Mouse (Mus musculus) neural tube, embryonic 12.5 days (tissue): Measurements from ENCODE around the gene Ubtd2. TPM values are rescaled to one million over a fixed set of nuclear protein-coding genes. Genes with fewer than 3 reads are reported as not detected.
"Not testable (repeated sequence)": the region's sequence is repeated elsewhere in the genome, so short reads cannot be mapped to it uniquely, and the experiment has no call there.

Experiments used
- ATAC-seq: fragments of 200-750 bp; cut with Nextera tagmentation; 2 replicates; pipeline ENCODE4 v1.8.0; 2017; ENCODE audit warnings: low read depth, mild to moderate bottlenecking, moderate TSS enrichment, moderate library complexity; ENCODE audit not compliant: low FRiP score
- H3K27ac ChIP-seq: fragments of 300-500 bp; sonication (generic); 2 replicates; pipeline ENCODE4 v1.5.1; 2016
- H3K27me3 ChIP-seq: fragments of 300-500 bp; sonication (generic); replicated peaks from 2 replicates; pipeline ENCODE4 v1.6.1; 2016; ENCODE audit warnings: mild to moderate bottlenecking
- H3K36me3 ChIP-seq: fragments of 300-500 bp; sonication (generic); 2 replicates; pipeline ENCODE4 v1.6.1; 2016; ENCODE audit warnings: mild to moderate bottlenecking
- H3K4me1 ChIP-seq: fragments of 300-500 bp; sonication (generic); 2 replicates; pipeline ENCODE4 v1.6.1; 2016
- H3K4me2 ChIP-seq: fragments of 300-500 bp; sonication (generic); replicated peaks from 2 replicates; pipeline ENCODE4 v1.6.1; 2016; ENCODE audit warnings: mild to moderate bottlenecking
- H3K4me3 ChIP-seq: fragments of 300-500 bp; sonication (generic); 2 replicates; pipeline ENCODE4 v1.5.1; 2016
- H3K9ac ChIP-seq: fragments of 300-500 bp; sonication (generic); 2 replicates; pipeline ENCODE4 v1.6.1; 2016; ENCODE audit warnings: mild to moderate bottlenecking
- H3K9me3 ChIP-seq: fragments of 300-500 bp; sonication (generic); 2 replicates; pipeline ENCODE4 v1.6.1; 2016; ENCODE audit warnings: mild to moderate bottlenecking
- WGBS: fragments of 180-500 bp; shearing (Covaris S2); methylation state at CpG from one replicate; pipeline ENCODE4 v1.1.7; 2016; 5-methylcytosine and 5-hydroxymethylcytosine counted together
- polyA plus RNA-seq: library from polyadenylated mRNA; unstranded; fragments of >200 nt; fragmentation: Nextera tagmentation; extraction: Ambion mirVana; gene quantifications from 2 replicates; pipeline ENCODE4 v1.2.1, GENCODE M21; 2016

Gene Ubtd2
- polyA plus RNA-seq, 1 experiment from 2014 or later: 60.6 TPM

GRCm38 (mm10) chr11:32503711-32504110, 48.5 kb downstream of the Ubtd2 start:
- Histone ChIP-seq H3K27me3 (no peaks in the 10 kb centered on the region), H3K4me3 (no peak overlapping the region), H3K9me3 (no peaks in the 10 kb centered on the region), H3K36me3 (peaks cover 6% of the 10 kb centered on the region), H3K9ac (no peak overlapping the region), H3K4me1 (no peaks in the 10 kb centered on the region), H3K27ac (no peak overlapping the region), H3K4me2 (no peak overlapping the region)
- ATAC-seq: no peak
- 93% methylated on average over 2 of the region's 2 CpGs for whole genome bisulfite sequencing

GRCm38 (mm10) chr11:32505091-32505739, 50.0 kb downstream of the Ubtd2 start:
- no peak for ATAC-seq
- no peaks in the 10 kb centered on the region for H3K4me1 ChIP-seq
- H3K27me3 ChIP-seq: no peaks in the 10 kb centered on the region
- H3K9me3 ChIP-seq: no peaks in the 10 kb centered on the region
- no peak overlapping the region for H3K27ac ChIP-seq
- no peak overlapping the region for H3K4me2 ChIP-seq
- H3K4me3 ChIP-seq: no peak overlapping the region
- 84% methylated on average over 7 of the region's 7 CpGs for WGBS
- H3K9ac ChIP-seq: no peak overlapping the region
- peaks cover 4% of the 10 kb centered on the region for H3K36me3 ChIP-seq

- no peak overlapping the region for H3K9ac ChIP-seq
- ATAC-seq: no peak
- H3K27me3 ChIP-seq: no peaks in the 10 kb centered on the region
- no peak overlapping the region for H3K27ac ChIP-seq
- H3K9me3 ChIP-seq: no peaks in the 10 kb centered on the region
- peaks cover 2% of the 10 kb centered on the region; the same call in 1 of the 2 replicates for H3K36me3 ChIP-seq
- WGBS: 72% methylated on average over 1 of the region's 1 CpGs
- no peak overlapping the region for H3K4me2 ChIP-seq
- no peaks in the 10 kb centered on the region for H3K4me1 ChIP-seq
- H3K4me3 ChIP-seq: no peak overlapping the region
Observed at GRCm38 (mm10) chr11:32510930-32511329, 55.8 kb downstream of the Ubtd2 start.

GRCm38 (mm10) chr11:32514853-32515252, 59.7 kb downstream of the Ubtd2 start:
- H3K36me3 ChIP-seq: peaks cover 20% of the 10 kb centered on the region
- 91% methylated on average over 4 of the region's 5 CpGs for WGBS
- not testable (repeated sequence) for ATAC-seq, H3K27me3 ChIP-seq, H3K4me2 ChIP-seq, H3K9me3 ChIP-seq, H3K4me3 ChIP-seq, H3K9ac ChIP-seq, H3K4me1 ChIP-seq, H3K27ac ChIP-seq

- H3K36me3 ChIP-seq: peaks cover 24% of the 10 kb centered on the region
- WGBS: 93% methylated on average over 12 of the region's 12 CpGs
- H3K4me3 ChIP-seq: no peak overlapping the region
- H3K4me2 ChIP-seq: no peak overlapping the region
- no peaks in the 10 kb centered on the region for H3K9me3 ChIP-seq
- no peak overlapping the region for H3K27ac ChIP-seq
- H3K9ac ChIP-seq: no peak overlapping the region
- H3K4me1 ChIP-seq: no peaks in the 10 kb centered on the region
- H3K27me3 ChIP-seq: no peaks in the 10 kb centered on the region
- no peak for ATAC-seq
Observed at GRCm38 (mm10) chr11:32516091-32516490, 60.9 kb downstream of the Ubtd2 start.

GRCm38 (mm10) chr11:32516916-32517712, 61.9 kb downstream of the Ubtd2 start:
- Histone ChIP-seq H3K9ac (no peak overlapping the region), H3K27ac (no peak overlapping the region), H3K27me3 (no peaks in the 10 kb centered on the region), H3K4me1 (no peaks in the 10 kb centered on the region), H3K36me3 (peaks cover 24% of the 10 kb centered on the region), H3K4me2 (no peak overlapping the region), H3K4me3 (no peak overlapping the region), H3K9me3 (no peaks in the 10 kb centered on the region)
- WGBS: 90% methylated on average over 8 of the region's 8 CpGs
- ATAC-seq: no peak

GRCm38 (mm10) chr11:32518770-32519169, 63.6 kb downstream of the Ubtd2 start:
- H3K27ac ChIP-seq: no peak overlapping the region

GRCm38 (mm10) chr11:32519354-32519753, 64.2 kb downstream of the Ubtd2 start:
- peaks cover 29% of the 10 kb centered on the region for H3K36me3 ChIP-seq
- no peaks in the 10 kb centered on the region for H3K4me1 ChIP-seq
- no peaks in the 10 kb centered on the region for H3K27me3 ChIP-seq
- no peak overlapping the region for H3K27ac ChIP-seq
- no peak for ATAC-seq
- no peak overlapping the region for H3K4me3 ChIP-seq
- H3K9ac ChIP-seq: no peak overlapping the region
- WGBS: 91% methylated on average over 1 of the region's 1 CpGs
- H3K9me3 ChIP-seq: no peaks in the 10 kb centered on the region
- no peak overlapping the region for H3K4me2 ChIP-seq

More at GRCm38 (mm10) chr11:32518770-32519169, 63.6 kb downstream of the Ubtd2 start:
- ATAC-seq: no peak
- Histone ChIP-seq H3K4me2 (no peak overlapping the region), H3K4me3 (no peak overlapping the region), H3K36me3 (peaks cover 24% of the 10 kb centered on the region), H3K9me3 (no peaks in the 10 kb centered on the region), H3K9ac (no peak overlapping the region), H3K27me3 (no peaks in the 10 kb centered on the region), H3K4me1 (no peaks in the 10 kb centered on the region)
- 83% methylated on average over 4 of the region's 4 CpGs for WGBS

GRCm38 (mm10) chr11:32521246-32521645, 66.1 kb downstream of the Ubtd2 start:
- H3K27ac ChIP-seq: no peak overlapping the region
- H3K4me3 ChIP-seq: no peak overlapping the region
- WGBS: 75% methylated on average over 2 of the region's 2 CpGs
- no peak overlapping the region for H3K9ac ChIP-seq
- H3K4me1 ChIP-seq: no peaks in the 10 kb centered on the region
- no peak overlapping the region for H3K4me2 ChIP-seq
- H3K27me3 ChIP-seq: no peaks in the 10 kb centered on the region
- H3K36me3 ChIP-seq: peaks cover 27% of the 10 kb centered on the region
- H3K9me3 ChIP-seq: no peaks in the 10 kb centered on the region
- no peak for ATAC-seq

- no peak overlapping the region for H3K4me3 ChIP-seq
- no peaks in the 10 kb centered on the region for H3K9me3 ChIP-seq
- no peaks in the 10 kb centered on the region for H3K4me1 ChIP-seq
- H3K4me2 ChIP-seq: no peak overlapping the region
- H3K27ac ChIP-seq: no peak overlapping the region
- peaks cover 2% of the 10 kb centered on the region; the same call in 1 of the 2 replicates for H3K27me3 ChIP-seq
- peaks cover 15% of the 10 kb centered on the region; the same call in 1 of the 2 replicates for H3K36me3 ChIP-seq
- H3K9ac ChIP-seq: no peak overlapping the region
- WGBS: 88% methylated on average over 11 of the region's 11 CpGs
- ATAC-seq: no peak
Observed at GRCm38 (mm10) chr11:32524122-32524920, 69.2 kb downstream of the Ubtd2 start.

GRCm38 (mm10) chr11:32527006-32527405, 71.8 kb downstream of the Ubtd2 start:
- H3K4me2 ChIP-seq: no peak overlapping the region
- no peak for ATAC-seq
- peaks cover 9% of the 10 kb centered on the region; the same call in 1 of the 2 replicates for H3K36me3 ChIP-seq
- H3K4me3 ChIP-seq: no peak overlapping the region
- H3K27me3 ChIP-seq: peaks cover 9% of the 10 kb centered on the region; the same call in 1 of the 2 replicates
- H3K9ac ChIP-seq: no peak overlapping the region
- H3K27ac ChIP-seq: no peak overlapping the region
- no peaks in the 10 kb centered on the region for H3K9me3 ChIP-seq
- H3K4me1 ChIP-seq: 0 out of 2 replicates have a peak, but pooled peaks cover 4% of the 10 kb centered on the region
- WGBS: 89% methylated on average over 4 of the region's 4 CpGs

- Histone ChIP-seq H3K9ac (no peak overlapping the region), H3K4me1 (peaks cover 27% of the 10 kb centered on the region), H3K36me3 (0 out of 2 replicates have a peak, but pooled peaks cover 3% of the 10 kb centered on the region), H3K4me3 (no peak overlapping the region), H3K9me3 (no peaks in the 10 kb centered on the region), H3K27ac (no peak overlapping the region), H3K4me2 (no peak overlapping the region), H3K27me3 (peaks cover 15% of the 10 kb centered on the region; the same call in 1 of the 2 replicates)
- 88% methylated on average over 1 of the region's 1 CpGs for WGBS
- ATAC-seq: no peak
Observed at GRCm38 (mm10) chr11:32530151-32530550, 75.0 kb downstream of the Ubtd2 start.
